Mouse (Mus musculus): ENCODE data around the gene Bex1.
A peak's percentile ranks its signal among the peaks of the same experiment; 100 is the strongest.
"Not testable (repeated sequence)": the region's sequence is repeated elsewhere in the genome, so short reads cannot be mapped to it uniquely, and the experiment has no call there.

The Bex1 gene

DNA sequence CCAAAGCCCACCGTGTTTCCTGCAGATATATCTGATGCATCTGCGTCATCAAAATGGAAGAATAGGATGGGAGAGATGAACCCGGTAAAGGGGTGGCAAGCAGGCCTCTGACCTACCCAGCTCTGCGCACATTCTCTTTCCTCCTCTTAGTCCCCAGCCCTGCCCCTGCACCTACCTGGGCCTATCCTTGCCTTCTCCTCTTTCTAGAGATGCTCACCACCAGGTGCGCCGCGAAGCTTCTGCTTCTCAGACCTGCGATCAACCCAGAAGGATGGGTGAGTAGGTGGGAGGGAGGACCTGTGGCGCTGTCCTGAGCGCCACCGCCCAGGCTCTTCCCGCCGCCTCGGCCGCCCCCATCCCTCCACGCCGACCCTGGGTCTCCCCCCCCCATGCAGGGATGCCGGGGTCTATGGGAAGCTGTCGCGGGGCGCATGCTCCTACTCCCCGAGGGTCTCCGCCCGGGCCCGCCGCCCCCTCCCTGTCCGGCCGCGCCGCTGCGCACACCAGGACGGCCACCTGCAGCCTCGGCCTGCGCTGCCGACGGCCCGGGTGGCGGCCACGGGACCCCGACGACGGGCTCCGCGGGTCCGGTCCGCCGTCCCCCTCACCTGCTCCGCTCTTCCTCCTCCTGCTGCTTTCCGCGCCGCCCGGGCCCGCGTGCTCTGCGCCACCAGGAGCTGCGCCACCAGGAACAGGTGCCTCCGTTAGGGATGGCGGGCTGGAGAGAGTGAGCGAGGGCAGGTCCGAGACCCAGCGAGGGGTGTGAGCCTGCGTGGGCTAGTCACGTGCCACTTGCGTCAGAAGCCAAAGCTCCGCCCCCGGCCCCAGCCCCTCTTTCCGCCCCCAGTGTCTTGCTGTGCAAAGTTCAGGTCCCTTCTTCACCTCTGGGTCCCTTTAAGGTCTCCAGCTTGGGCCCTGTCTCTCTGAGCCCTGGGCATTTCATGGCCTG is at the start of gene Bex1, which contains the start of gene Tceal7:
Gene Bex1 (minus strand): TSS at position 785 of the 949 bp plus-strand sequence.
Gene Tceal7 (plus strand): TSS at position 51 of the 949 bp plus-strand sequence.
- not testable (repeated sequence) for DNase-seq

DNA sequence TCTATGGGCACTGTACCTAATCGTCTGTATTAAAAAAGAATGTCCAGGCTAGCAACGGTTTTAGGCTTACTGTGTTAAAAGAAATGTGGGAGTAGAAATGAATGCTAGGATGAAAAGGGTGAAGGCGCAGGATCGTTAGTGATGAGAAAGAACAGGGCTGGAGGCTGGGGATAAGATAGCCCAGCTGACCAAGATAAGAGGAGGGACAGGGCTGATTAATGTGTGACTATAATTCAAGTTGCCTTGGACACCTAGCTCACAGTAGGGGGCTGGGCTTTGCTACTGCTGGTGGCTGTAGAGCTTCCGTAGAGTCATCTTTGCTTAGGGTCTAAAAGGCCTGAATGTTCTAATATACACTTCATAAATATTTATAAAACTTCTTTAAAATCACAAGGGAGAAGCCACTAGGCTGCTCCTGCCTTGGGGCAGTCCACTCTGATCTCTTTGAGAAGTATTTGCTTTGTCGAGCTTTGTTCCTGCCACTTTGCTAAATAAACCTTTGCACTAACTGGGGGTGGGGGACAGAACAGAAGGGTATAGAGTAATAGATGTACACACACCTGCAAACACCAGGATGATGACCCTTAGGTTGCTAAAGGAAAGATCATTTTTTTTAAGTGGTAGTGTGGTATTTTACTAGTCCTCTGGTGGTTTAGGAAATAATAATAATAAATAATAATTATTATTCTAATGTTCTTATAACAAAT is 36.9 kb upstream of the Bex1 start:
- no peak for DNase-seq

GRCm38 (mm10) chrX:136249671-136250070 is 34.4 kb upstream of the Bex1 start:
- no peak for DNase-seq

DNA sequence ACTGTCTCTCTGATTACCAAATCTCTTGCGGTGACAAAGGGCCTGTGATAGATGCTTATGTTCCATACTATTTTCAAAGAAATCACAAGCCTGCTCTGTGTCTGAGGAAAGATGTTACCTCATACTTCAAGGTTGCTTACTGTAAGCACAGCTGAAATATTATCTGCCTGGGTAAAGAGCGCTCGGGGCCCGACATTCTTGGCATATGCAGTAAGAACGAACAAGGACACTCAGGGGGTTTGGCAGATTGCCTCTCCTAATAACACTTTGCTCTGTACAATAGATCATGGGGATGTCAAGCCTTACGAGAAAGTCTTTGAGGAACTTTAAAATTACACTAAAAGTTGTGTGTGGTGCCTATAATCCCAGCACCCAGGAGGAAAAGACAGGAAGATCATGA is 33.5 kb upstream of the Bex1 start:
- DNase-seq: no peak

GRCm38 (mm10) chrX:136245521-136246071 is 30.3 kb upstream of the Bex1 start:
- DNase-seq: peak; percentile 12 to 22

DNA sequence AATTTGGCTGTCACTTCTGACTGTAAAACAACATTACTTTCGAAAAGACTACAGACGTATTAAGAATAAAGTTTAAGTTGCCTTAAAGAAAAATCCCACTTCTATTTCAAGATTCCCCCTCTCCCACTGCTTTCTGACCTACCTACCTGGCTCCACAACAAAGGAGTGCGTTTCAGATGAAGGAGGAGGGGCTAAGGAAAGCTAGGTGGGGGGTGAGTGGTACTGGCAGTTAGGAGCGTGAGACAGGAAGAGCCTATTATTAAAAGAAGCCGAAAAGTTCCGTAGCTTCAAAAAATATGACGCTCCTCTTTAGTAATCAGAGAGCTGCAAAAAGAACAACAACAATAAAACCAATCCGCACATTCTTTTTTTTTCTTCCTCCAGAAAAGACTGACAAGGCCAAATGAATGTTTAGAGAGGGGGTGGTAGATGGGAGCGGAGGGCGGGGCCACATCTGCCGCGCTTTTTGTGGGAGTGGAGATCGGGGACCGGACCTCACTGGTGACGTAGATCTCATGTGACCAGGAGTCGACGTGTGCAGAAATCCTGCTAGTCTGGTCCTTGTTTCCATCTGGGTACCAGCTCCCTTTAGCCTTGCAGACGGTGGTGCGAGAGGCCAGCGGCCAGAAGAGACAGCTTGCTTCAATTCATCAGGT is 29.4 kb upstream of the Bex1 start, which contains the start of gene Tceal9:
Gene Tceal9 (plus strand): TSS at position 506 of the 656 bp plus-strand sequence.
- DNase-seq: peak; percentile 68 to 69

DNA sequence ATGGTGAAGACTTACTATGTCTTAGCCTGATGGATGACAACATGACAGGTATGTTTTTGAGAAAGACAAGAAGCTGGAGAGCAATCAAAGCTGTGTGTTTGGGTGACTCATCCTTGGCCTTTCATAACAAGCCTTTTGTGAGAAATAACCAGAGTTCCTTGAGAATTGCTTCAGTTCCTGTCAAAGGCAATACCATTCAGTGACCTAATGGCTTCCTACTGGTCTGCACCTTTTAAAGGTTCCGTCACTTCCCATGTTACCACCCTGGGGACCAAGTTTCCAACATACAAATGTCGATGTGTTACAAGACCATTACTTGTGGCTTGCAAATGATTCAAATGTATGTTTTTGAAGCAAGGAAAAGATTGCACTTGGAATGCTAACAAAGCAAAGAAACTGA is 27.9 kb upstream of the Bex1 start:
- DNase-seq: no peak

DNA sequence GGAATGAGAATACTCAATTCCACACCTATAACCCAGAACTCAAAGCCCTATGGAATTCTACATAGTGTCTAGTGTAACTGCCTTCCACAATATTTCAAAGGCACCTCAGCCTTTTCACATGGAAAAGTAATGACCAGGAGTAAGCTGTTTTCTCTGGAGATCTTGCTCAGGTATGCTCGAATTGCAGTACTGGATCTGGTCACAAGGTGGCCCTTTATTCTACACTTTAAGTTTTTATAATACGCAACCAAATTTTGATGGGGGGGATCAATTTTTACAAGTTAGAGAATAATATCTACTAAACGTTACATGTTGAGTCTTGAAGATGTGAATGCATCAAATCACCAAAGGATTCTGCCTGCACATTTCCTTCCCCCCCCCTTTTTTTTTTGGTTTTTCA is 22.8 kb upstream of the Bex1 start:
- DNase-seq: peak; percentile 40 to 53

DNA sequence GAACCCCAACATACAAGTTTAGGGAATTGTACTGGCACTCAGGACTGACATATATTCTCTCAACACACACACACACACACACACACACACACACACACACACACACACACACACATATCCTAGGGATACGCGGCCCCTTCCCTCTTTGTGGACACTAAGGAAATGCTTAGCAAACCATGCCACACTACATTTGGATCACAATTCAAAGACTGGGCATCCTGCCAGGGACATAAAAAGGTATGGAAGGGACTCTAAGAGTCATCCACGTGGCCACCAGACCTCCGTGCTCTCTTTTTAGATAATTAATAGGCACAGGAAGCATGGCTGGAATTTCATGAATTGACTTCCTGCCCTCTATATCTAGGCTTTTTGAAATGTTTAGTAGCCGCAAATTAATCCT is 12.5 kb upstream of the Bex1 start:
- no peak for DNase-seq

DNA sequence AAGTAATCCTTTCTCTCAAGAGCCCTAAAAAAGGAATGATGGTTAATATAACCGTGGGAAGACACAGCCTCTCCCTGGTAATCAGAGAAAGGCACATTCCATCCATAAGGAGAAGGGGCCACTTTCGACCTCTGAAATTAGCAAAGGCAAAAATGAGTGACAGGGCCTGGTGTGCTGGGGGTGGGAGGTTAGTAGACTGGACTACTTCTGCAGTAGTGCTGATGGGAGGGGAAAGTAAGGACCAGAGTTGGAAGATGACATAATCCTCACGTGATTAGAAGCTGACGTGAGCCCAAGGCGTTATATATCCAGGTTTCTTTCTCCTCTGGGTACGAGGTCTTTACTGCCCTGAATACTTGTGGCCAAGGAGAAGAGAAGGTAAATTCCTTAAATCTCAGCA is 8.4 kb upstream of the Bex1 start:
- DNase-seq: no peak

DNA sequence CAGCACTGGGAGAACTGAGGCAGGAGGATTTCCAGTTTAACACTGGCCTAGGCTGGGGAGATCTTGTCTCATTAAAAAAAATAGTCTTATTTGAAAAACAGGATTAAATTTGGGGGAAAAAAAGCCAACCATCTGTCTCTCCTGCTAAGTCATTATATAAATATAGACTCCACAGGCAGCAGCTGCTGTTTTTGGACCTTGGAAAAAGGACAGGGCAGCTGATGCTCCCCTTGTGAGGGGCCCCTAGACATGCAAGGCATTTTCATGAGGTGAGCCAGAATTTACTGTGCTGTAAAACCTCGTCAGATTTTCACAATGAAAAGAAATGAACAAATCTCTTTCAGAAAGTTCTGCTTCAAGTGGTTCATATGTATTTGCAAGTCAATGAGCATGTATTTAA is 990 bp upstream of the Bex1 start:
- no peak for DNase-seq

DNA sequence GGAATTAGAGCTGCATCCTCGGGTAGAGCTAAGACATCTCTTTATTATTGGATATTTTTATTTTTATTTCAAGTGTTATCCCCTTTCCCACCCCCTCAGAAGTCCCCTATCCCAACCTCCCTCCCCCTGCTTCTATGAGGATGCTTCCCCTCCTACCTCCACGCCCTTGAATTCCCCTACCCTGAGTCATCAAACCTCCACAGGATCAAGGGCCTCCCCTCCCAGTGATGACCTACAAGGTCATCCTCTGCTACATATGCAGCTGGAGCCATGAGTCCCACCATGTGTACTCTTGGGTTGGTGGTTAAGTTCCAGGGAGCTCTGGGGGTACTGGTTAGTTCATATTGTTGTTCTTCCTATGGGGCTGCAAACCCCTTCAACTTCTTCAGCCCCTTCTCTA is 1.9 kb downstream of the Bex1 start:
- no peak for DNase-seq

DNA sequence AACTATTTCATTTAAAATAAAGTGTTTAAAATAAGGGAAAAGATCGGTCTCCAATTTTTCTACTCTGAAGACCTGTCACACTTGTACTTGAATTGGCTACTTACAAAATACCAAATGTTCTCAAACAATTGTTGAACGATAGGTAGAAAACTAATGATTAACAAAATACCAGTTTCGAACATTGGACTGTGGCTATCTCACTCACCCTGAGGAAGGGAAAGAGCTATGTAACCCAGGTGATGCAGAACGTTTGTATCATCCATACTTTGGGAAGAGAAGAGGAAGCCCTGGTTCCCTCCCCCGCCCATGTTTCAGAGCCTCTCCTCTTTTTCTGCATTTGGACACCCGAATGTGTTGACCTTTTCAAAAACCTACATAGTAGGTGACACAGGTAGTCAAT is 10.9 kb downstream of the Bex1 start:
- no peak for DNase-seq

DNA sequence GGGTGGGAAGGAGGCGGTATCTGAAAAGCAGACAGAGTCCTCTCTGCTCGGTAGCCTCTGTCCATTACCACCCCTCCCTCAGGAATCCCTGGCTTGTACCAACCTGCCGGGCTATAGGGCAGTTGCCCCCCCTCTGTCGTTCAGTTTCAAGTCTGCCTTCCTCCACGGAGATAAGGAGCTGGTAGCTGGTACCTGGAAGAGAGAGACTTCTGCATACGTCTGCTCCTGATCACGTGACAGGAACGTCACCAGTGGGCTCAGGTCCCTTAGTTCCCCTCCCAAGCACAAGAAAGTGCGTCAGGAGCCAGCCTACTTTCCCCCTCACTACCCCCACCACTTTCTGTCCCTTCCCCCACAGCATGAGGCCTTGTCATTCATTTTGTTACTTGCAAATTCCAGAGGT is 11.6 kb downstream of the Bex1 start, which contains the start of gene Tceal5:
Gene Tceal5 (minus strand): TSS at position 213 of the 403 bp plus-strand sequence.
- no peak for DNase-seq

DNA sequence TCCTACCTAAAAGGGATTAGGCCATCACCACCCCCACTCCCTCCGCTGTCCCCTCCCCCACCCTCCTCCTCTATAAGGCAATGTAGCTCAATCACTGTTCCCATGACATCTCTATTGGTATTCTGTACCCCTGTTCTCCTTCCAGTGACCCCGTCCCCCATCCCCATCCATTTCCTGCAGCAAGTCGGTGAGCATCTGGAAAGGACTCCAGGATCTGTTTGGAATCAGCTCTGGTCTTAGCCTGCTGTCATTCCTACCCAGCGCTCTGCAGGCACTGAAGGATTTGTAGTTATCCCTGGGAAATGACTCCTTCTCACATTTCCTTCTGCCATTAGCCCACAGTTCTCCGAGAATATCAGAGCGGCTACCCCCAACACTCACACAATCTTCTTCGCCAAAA is 12.1 kb downstream of the Bex1 start:
- DNase-seq: no peak

DNA sequence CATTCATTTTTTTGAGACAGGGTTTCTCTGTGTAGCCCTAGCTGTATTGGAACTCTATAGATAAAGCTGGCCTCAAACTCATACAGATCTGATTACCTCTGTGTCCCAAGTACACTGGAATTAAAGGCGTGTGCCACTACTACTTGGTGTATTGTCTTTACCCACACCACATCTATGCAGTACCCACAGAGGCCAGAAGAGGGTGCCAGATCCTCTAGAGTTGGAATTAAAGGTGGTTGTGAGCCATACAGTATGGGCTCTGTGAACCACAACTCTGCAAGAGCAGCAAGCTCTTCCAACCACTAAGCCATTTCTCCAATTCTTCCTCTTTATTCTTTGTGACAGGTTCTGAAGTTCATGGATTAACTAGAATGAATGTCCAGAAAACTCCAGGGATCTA is 18.4 kb downstream of the Bex1 start:
- DNase-seq: peak; percentile 50 to 60

- DNase-seq: no peak
These were observed 19.9 kb downstream of the Bex1 start for GRCm38 (mm10) chrX:136195193-136195944.

DNA sequence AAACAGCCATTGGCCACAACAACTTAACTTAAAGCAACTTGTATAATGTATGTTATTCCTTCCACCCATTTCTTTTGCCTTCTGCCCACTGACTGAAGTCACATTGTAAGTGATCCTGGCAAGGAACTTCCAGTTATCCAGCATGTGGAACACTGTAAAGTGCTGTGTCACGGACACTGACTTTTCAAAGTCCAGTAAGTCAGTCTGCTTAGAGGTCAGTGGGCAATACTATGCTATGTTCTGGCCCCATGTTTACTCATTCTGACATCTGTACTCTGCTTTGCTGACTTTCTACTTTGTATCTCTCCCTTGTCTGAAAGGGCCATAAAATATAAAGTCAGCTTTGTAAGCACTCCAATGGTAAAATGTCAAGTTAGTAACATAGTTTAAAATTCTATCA is 32.2 kb downstream of the Bex1 start:
- DNase-seq: no peak

- DNase-seq: no peak
These were observed 34.3 kb downstream of the Bex1 start for GRCm38 (mm10) chrX:136180897-136181553.

- DNase-seq: no peak
These were observed 42.5 kb downstream of the Bex1 start for GRCm38 (mm10) chrX:136172786-136173185.

DNA sequence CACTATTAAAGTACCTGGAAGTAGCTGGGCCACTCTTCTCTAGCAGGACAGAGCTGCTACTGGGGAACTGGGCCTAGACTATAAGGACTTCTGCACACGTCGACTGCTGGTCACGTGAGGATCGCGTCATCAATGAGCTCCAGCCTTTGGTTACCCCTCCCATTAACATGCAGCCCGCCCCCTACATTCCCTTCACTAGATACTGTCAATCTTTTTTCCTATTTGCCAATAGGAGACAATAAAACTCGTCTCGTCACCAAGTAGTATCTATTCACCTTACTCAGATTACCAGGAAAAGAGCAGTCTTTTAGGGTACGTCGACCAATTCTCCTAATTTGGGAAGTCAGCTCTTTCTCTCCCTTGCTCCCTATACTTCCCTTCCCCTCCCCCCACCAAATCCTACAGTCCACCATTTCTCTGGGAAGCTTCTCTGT is 43.2 kb downstream of the Bex1 start, which contains the start of gene Tceal8:
Gene Tceal8 (minus strand): TSS at position 225 of the 434 bp plus-strand sequence.
- DNase-seq: peak; percentile 33 to 35

Measured in B cell, adult 2 months (primary cell).